Mouse (Mus musculus): ENCODE data around the gene D330045A20Rik.
"Not testable (repeated sequence)": the region's sequence is repeated elsewhere in the genome, so short reads cannot be mapped to it uniquely, and the experiment has no call there.

Gene D330045A20Rik

GRCm38 (mm10) chrX:139480022-139480894, at the start of gene D330045A20Rik:
TSS of gene D330045A20Rik (plus strand) at chrX:139480367.
- peak; percentile 43 for DNase-seq (ENCODE audit: extremely low spot score, low spot score)

- DNase-seq (ENCODE audit: extremely low spot score, low spot score): no peak
These were observed 47.6 kb upstream of the D330045A20Rik start for GRCm38 (mm10) chrX:139432550-139432949.

GRCm38 (mm10) chrX:139435202-139435601, 45.0 kb upstream of the D330045A20Rik start:
- DNase-seq (ENCODE audit: extremely low spot score, low spot score): no peak

GRCm38 (mm10) chrX:139441057-139441456, 39.1 kb upstream of the D330045A20Rik start:
- DNase-seq (ENCODE audit: extremely low spot score, low spot score): not testable (repeated sequence)

GRCm38 (mm10) chrX:139456812-139457211, 23.4 kb upstream of the D330045A20Rik start:
- DNase-seq (ENCODE audit: extremely low spot score, low spot score): no peak

- DNase-seq (ENCODE audit: extremely low spot score, low spot score): no peak
These were observed 1.9 kb downstream of the D330045A20Rik start for GRCm38 (mm10) chrX:139482083-139482482.

- DNase-seq (ENCODE audit: extremely low spot score, low spot score): no peak
These were observed 4.8 kb downstream of the D330045A20Rik start for GRCm38 (mm10) chrX:139484974-139485373.

- DNase-seq (ENCODE audit: extremely low spot score, low spot score): no peak
These were observed 36.0 kb downstream of the D330045A20Rik start for GRCm38 (mm10) chrX:139516156-139516555.

- no peak for DNase-seq (ENCODE audit: extremely low spot score, low spot score)
These were observed 39.1 kb downstream of the D330045A20Rik start for GRCm38 (mm10) chrX:139519251-139519650.

- DNase-seq (ENCODE audit: extremely low spot score, low spot score): no peak
These were observed 44.3 kb downstream of the D330045A20Rik start for GRCm38 (mm10) chrX:139524303-139525091.

GRCm38 (mm10) chrX:139525724-139526123, 45.6 kb downstream of the D330045A20Rik start:
- DNase-seq (ENCODE audit: extremely low spot score, low spot score): no peak

GRCm38 (mm10) chrX:139526984-139527383, 46.8 kb downstream of the D330045A20Rik start:
- DNase-seq (ENCODE audit: extremely low spot score, low spot score): no peak

GRCm38 (mm10) chrX:139529678-139530077, 49.5 kb downstream of the D330045A20Rik start:
- DNase-seq (ENCODE audit: extremely low spot score, low spot score): no peak

- DNase-seq (ENCODE audit: extremely low spot score, low spot score): no peak
These were observed 52.1 kb downstream of the D330045A20Rik start for GRCm38 (mm10) chrX:139532293-139532692.

GRCm38 (mm10) chrX:139537641-139538397, 57.7 kb downstream of the D330045A20Rik start:
- no peak for DNase-seq (ENCODE audit: extremely low spot score, low spot score)

- no peak for DNase-seq (ENCODE audit: extremely low spot score, low spot score)
These were observed 63.6 kb downstream of the D330045A20Rik start for GRCm38 (mm10) chrX:139543726-139544125.

- DNase-seq (ENCODE audit: extremely low spot score, low spot score): no peak
These were observed 70.3 kb downstream of the D330045A20Rik start for GRCm38 (mm10) chrX:139550456-139550855.

- no peak for DNase-seq (ENCODE audit: extremely low spot score, low spot score)
These were observed 71.9 kb downstream of the D330045A20Rik start for GRCm38 (mm10) chrX:139552090-139552489.

GRCm38 (mm10) chrX:139562255-139562924, 82.2 kb downstream of the D330045A20Rik start:
- no peak for DNase-seq (ENCODE audit: extremely low spot score, low spot score)

GRCm38 (mm10) chrX:139562925-139563461, 82.8 kb downstream of the D330045A20Rik start, which contains the start of gene Rnf128:
TSS of gene Rnf128 (plus strand) at chrX:139563316.
- DNase-seq (ENCODE audit: extremely low spot score, low spot score): no peak
